Comparison of ENCODE assay signal across 8 mouse cellular contexts in genomic region chr14:47298819-47299261, GRCm38 (mm10). TPM values are rescaled to one million over a fixed set of nuclear protein-coding genes. Genes with fewer than 3 reads are reported as not detected.
A peak's percentile ranks its signal among the peaks of the same experiment; 100 is the strongest.
DNase-seq lines count a peak whose midpoint lies in the region; ATAC-seq and TF ChIP-seq lines count a peak whose summit lies in the region.

No protein-coding gene starts in this region.

- H3K4me2 ChIP-seq in forebrain, embryonic 16.5 days (ENCODE audit: low read length), result peak overlapping the region; percentile 86
- peak overlapping the region; percentile 80 for H3K4me2 ChIP-seq in liver, postnatal 0 days (ENCODE audit: low read depth, low read length)
- peak overlapping the region; percentile 72 for H3K4me2 ChIP-seq in neural tube, embryonic 13.5 days

- TF ChIP-seq CTCF in gastrocnemius, adult 2 months (IDR thresholded peaks at IDR 0.05), result no peak
- TF ChIP-seq CTCF in liver, postnatal 0 days (IDR thresholded peaks at IDR 0.05; ENCODE audit: low read depth), result no peak

- intact Hi-C loops in gastrocnemius, adult 2 months (cut with DNase I), result loop anchor here (5.0 kb wide), 1 partner anchor 98 kb away; no protein-coding TSS in a partner anchor

- no peak for TF ChIP-seq EP300 in liver, postnatal 0 days (IDR thresholded peaks at IDR 0.05; ENCODE audit: low read depth)

- peak overlapping the region; percentile 77 for H3K9ac ChIP-seq in forebrain, embryonic 16.5 days (replicated peaks; ENCODE audit: low read depth, low read length)
- H3K9ac ChIP-seq in liver, postnatal 0 days (replicated peaks), result peak overlapping the region; percentile 81
- H3K9ac ChIP-seq in neural tube, embryonic 13.5 days, result peak overlapping the region; percentile 98

- H3K9me3 ChIP-seq in forebrain, embryonic 16.5 days (ENCODE audit: control insufficient read depth, low read length), result no peaks in the 10 kb centered on the region
- no peaks in the 10 kb centered on the region for H3K9me3 ChIP-seq in liver, postnatal 0 days (ENCODE audit: low read length)
- no peaks in the 10 kb centered on the region for H3K9me3 ChIP-seq in neural tube, embryonic 13.5 days

- no peaks in the 10 kb centered on the region for H3K36me3 ChIP-seq in forebrain, embryonic 16.5 days (ENCODE audit: control insufficient read depth, insufficient read depth)
- peaks cover 4% of the 10 kb centered on the region; the same call in 1 of the 2 replicates for H3K36me3 ChIP-seq in liver, postnatal 0 days (replicated peaks; ENCODE audit: insufficient read depth, low read length)
- H3K36me3 ChIP-seq in neural tube, embryonic 13.5 days, result no peaks in the 10 kb centered on the region

- under 1% methylated on average over 15 of the region's 15 CpGs for WGBS in forebrain, embryonic 16.5 days
- WGBS in liver, postnatal 0 days (ENCODE audit: insufficient replicate concordance), result under 1% methylated on average over 15 of the region's 15 CpGs
- WGBS in neural tube, embryonic 13.5 days, result 0% methylated on average over 15 of the region's 15 CpGs

- H3K4me1 ChIP-seq in forebrain, embryonic 16.5 days (replicated peaks; ENCODE audit: control insufficient read depth, insufficient read depth, low read length), result peaks cover 16% of the 10 kb centered on the region
- H3K4me1 ChIP-seq in liver, postnatal 0 days (ENCODE audit: insufficient read depth), result peaks cover 34% of the 10 kb centered on the region
- H3K4me1 ChIP-seq in neural tube, embryonic 13.5 days (replicated peaks), result peaks cover 46% of the 10 kb centered on the region

- H3K27ac ChIP-seq in gastrocnemius, adult 2 months, result peak overlapping the region; percentile 98
- H3K27ac ChIP-seq in forebrain, embryonic 16.5 days (ENCODE audit: low read length), result peak overlapping the region; percentile 90
- peak overlapping the region; percentile 92 for H3K27ac ChIP-seq in liver, postnatal 0 days (ENCODE audit: low read depth)
- H3K27ac ChIP-seq in neural tube, embryonic 13.5 days (replicated peaks), result peak overlapping the region; percentile 99

- H3K27me3 ChIP-seq in forebrain, embryonic 16.5 days (replicated peaks; ENCODE audit: control insufficient read depth, insufficient read depth, low read length), result no peaks in the 10 kb centered on the region
- H3K27me3 ChIP-seq in liver, postnatal 0 days (ENCODE audit: insufficient read depth, low read length), result no peaks in the 10 kb centered on the region
- H3K27me3 ChIP-seq in neural tube, embryonic 13.5 days, result no peaks in the 10 kb centered on the region

- ATAC-seq in forebrain, embryonic 16.5 days, result peak; percentile 62
- peak; percentile 33 for ATAC-seq in liver, postnatal 0 days
- ATAC-seq in neural tube, embryonic 13.5 days (ENCODE audit: low read depth), result peak; percentile 64

- peak; percentile 30 for DNase-seq in gastrocnemius, adult 2 months
- no peak for DNase-seq in gastrocnemius, adult 18-20 months (ENCODE audit: low spot score)
- DNase-seq in adrenal gland, postnatal 14 days, result peak; percentile 62
- peak; percentile 77 for DNase-seq in induced T-regulatory cell, adult 2 months (ENCODE audit: low read depth)
- peak; percentile 52 for DNase-seq in liver, postnatal 0 days
- no peak for DNase-seq in layer of hippocampus, postnatal 14 days (ENCODE audit: low spot score in 2 of 2)

- H3K4me3 ChIP-seq in gastrocnemius, adult 2 months, result peak overlapping the region; percentile 100
- H3K4me3 ChIP-seq in forebrain, embryonic 16.5 days (replicated peaks; ENCODE audit: low read length), result peak overlapping the region; percentile 72
- H3K4me3 ChIP-seq in liver, postnatal 0 days (ENCODE audit: low read depth, low read length), result peak overlapping the region; percentile 75
- H3K4me3 ChIP-seq in neural tube, embryonic 13.5 days, result peak overlapping the region; percentile 96

RNA-seq across cellular contexts. Expression of gene Mapk1ip1l, which starts 0.8 kb away (rescaled TPM):
- total RNA-seq in gastrocnemius, adult 2 months (2021), result 10 to 100 TPM; 27.8 to 28.1 TPM
- 10 to 100 TPM; 24.2 to 24.6 TPM for total RNA-seq in gastrocnemius, adult 18-20 months (2021)
- total RNA-seq in adrenal gland, postnatal 14 days (2021), result 74.8 and 78.9 TPM in 2 replicates
- 59.8 and 62.1 TPM in 2 replicates for polyA plus RNA-seq in forebrain, embryonic 16.5 days (2015; fragmentation: Nextera tagmentation; extraction: Ambion mirVana)
- 15.1 and 16.6 TPM in 2 replicates for polyA plus RNA-seq in liver, postnatal 0 days (2015; fragmentation: Nextera tagmentation; extraction: Ambion mirVana)
- 51.4 and 57.7 TPM in 2 replicates for polyA plus RNA-seq in neural tube, embryonic 13.5 days (2015; fragmentation: Nextera tagmentation; extraction: Ambion mirVana)
- total RNA-seq in layer of hippocampus, postnatal 14 days (2021), result 10 to 100 TPM; 69.2 to 71.0 TPM

RNA-seq across cellular contexts. Expression of gene Socs4, which starts 22.1 kb away (rescaled TPM):
- 10 to 100 TPM in 1 of 2 experiments, 1 to 10 TPM in 1; 6.3 to 11.3 TPM for total RNA-seq in gastrocnemius, adult 2 months (2021)
- total RNA-seq in gastrocnemius, adult 18-20 months (2021), result 1 to 10 TPM; 6.9 to 9.3 TPM
- 22.7 and 24.2 TPM in 2 replicates for total RNA-seq in adrenal gland, postnatal 14 days (2021)
- polyA plus RNA-seq in forebrain, embryonic 16.5 days (2015; fragmentation: Nextera tagmentation; extraction: Ambion mirVana), result 2.6 and 2.9 TPM in 2 replicates
- polyA plus RNA-seq in liver, postnatal 0 days (2015; fragmentation: Nextera tagmentation; extraction: Ambion mirVana), result 1.7 and 1.9 TPM in 2 replicates
- polyA plus RNA-seq in neural tube, embryonic 13.5 days (2015; fragmentation: Nextera tagmentation; extraction: Ambion mirVana), result 2.7 and 3.6 TPM in 2 replicates
- total RNA-seq in layer of hippocampus, postnatal 14 days (2021), result 10 to 100 TPM; 10.7 to 11.2 TPM

RNA-seq across cellular contexts. Expression of gene Wdhd1, which starts 22.2 kb away (rescaled TPM):
- total RNA-seq in gastrocnemius, adult 2 months (2021), result 1 to 10 TPM in 1 of 2 experiments, under 1 TPM in 1; 0.31 to 1.6 TPM
- under 1 TPM; 0.40 to 0.53 TPM for total RNA-seq in gastrocnemius, adult 18-20 months (2021)
- 7.1 and 9.8 TPM in 2 replicates for total RNA-seq in adrenal gland, postnatal 14 days (2021)
- polyA plus RNA-seq in forebrain, embryonic 16.5 days (2015; fragmentation: Nextera tagmentation; extraction: Ambion mirVana), result 16.1 and 17.2 TPM in 2 replicates
- 10.1 and 13.7 TPM in 2 replicates for polyA plus RNA-seq in liver, postnatal 0 days (2015; fragmentation: Nextera tagmentation; extraction: Ambion mirVana)
- 15.8 TPM in 2 replicates for polyA plus RNA-seq in neural tube, embryonic 13.5 days (2015; fragmentation: Nextera tagmentation; extraction: Ambion mirVana)
- total RNA-seq in layer of hippocampus, postnatal 14 days (2021), result 1 to 10 TPM; 5.2 to 6.9 TPM

Comparison
In these comparisons a context has a peak if more than half of its experiments do, and no peak if none do; other contexts are left out.
1. DNase-seq: peak in gastrocnemius, adult 2 months (single experiment), adrenal gland, postnatal 14 days (single experiment), induced T-regulatory cell, adult 2 months (single experiment) and liver, postnatal 0 days (single experiment); none in gastrocnemius, adult 18-20 months (single experiment) and layer of hippocampus, postnatal 14 days (0 of 2).
2. Peak in every context shown above with its lines, with median percentiles within 50 percentile points of each other: H3K27ac ChIP-seq, H3K4me3 ChIP-seq, ATAC-seq, H3K4me2 ChIP-seq and H3K9ac ChIP-seq.